Mouse (Mus musculus) midbrain, embryonic 14.5 days (tissue): ENCODE measurements around the gene Ccdc102a. TPM values are rescaled to one million over a fixed set of nuclear protein-coding genes. Genes with fewer than 3 reads are reported as not detected.
A peak's percentile ranks its signal among the peaks of the same experiment; 100 is the strongest.

Source experiments
- ATAC-seq: fragments of 200-750 bp; cut with Nextera tagmentation; 2 replicates; pipeline ENCODE4 v1.8.0; 2017; ENCODE audit warnings: moderate number of reproducible peaks, moderate library complexity; ENCODE audit not compliant: low FRiP score, low TSS enrichment
- DNase-seq: peaks from one replicate; pipeline ENCODE4 v3.0.0-alpha.2; 2015
- H3K27ac ChIP-seq: fragments of 300-500 bp; sonication (generic); replicated peaks from 2 replicates; pipeline ENCODE4 v1.5.1; 2014; ENCODE audit warnings: mild to moderate bottlenecking, low read depth, low read length, moderate library complexity
- H3K27me3 ChIP-seq: fragments of 300-500 bp; sonication (generic); 2 replicates; pipeline ENCODE4 v1.6.1; 2014; ENCODE audit warnings: low read length, control low read depth, mixed read lengths; ENCODE audit not compliant: control insufficient read depth, insufficient read depth
- H3K36me3 ChIP-seq: fragments of 300-500 bp; sonication (generic); 2 replicates; pipeline ENCODE4 v1.6.1; 2014; ENCODE audit warnings: low read length, control low read depth; ENCODE audit not compliant: control insufficient read depth, insufficient read depth
- H3K4me1 ChIP-seq: fragments of 300-500 bp; sonication (generic); 2 replicates; pipeline ENCODE4 v1.6.1; 2014; ENCODE audit warnings: mild to moderate bottlenecking, antibody characterized with exemption, low read length, control low read depth; ENCODE audit not compliant: control insufficient read depth, insufficient read depth
- H3K4me2 ChIP-seq: fragments of 300-500 bp; sonication (generic); 2 replicates; pipeline ENCODE4 v1.6.1; 2014; ENCODE audit warnings: mild to moderate bottlenecking, low read length, moderate library complexity
- H3K4me3 ChIP-seq: fragments of 300-500 bp; sonication (generic); replicated peaks from 2 replicates; pipeline ENCODE4 v1.5.1; 2014; ENCODE audit warnings: low read depth, low read length
- H3K9ac ChIP-seq: fragments of 300-500 bp; sonication (generic); replicated peaks from 2 replicates; pipeline ENCODE4 v1.6.1; 2014; ENCODE audit warnings: mild to moderate bottlenecking, low read length, moderate library complexity
- H3K9me3 ChIP-seq: fragments of 300-500 bp; sonication (generic); 2 replicates; pipeline ENCODE4 v1.6.1; 2016; ENCODE audit warnings: low read length, control low read depth, mixed read lengths; ENCODE audit not compliant: control insufficient read depth
- WGBS: fragments of 180-500 bp; shearing (Covaris S2); extraction: QIAGEN DNeasy Blood & Tissue Kit; methylation state at CpG from one replicate; pipeline ENCODE4 v1.1.7; 2014; 5-methylcytosine and 5-hydroxymethylcytosine counted together
- polyA plus RNA-seq: library from polyadenylated mRNA; unstranded; fragments of >200 nt; fragmentation: Nextera tagmentation; extraction: Ambion mirVana; gene quantifications from 2 replicates; pipeline ENCODE4 v1.2.1, GENCODE M21; 2014

The Ccdc102a gene
- polyA plus RNA-seq, 1 experiment from 2014 or later, result 5.2 TPM

- H3K27me3 ChIP-seq, result no peaks in the 10 kb centered on the region
Observed at GRCm38 (mm10) chr8:94954368-94954737, 36.5 kb upstream of the Ccdc102a start.

DNA sequence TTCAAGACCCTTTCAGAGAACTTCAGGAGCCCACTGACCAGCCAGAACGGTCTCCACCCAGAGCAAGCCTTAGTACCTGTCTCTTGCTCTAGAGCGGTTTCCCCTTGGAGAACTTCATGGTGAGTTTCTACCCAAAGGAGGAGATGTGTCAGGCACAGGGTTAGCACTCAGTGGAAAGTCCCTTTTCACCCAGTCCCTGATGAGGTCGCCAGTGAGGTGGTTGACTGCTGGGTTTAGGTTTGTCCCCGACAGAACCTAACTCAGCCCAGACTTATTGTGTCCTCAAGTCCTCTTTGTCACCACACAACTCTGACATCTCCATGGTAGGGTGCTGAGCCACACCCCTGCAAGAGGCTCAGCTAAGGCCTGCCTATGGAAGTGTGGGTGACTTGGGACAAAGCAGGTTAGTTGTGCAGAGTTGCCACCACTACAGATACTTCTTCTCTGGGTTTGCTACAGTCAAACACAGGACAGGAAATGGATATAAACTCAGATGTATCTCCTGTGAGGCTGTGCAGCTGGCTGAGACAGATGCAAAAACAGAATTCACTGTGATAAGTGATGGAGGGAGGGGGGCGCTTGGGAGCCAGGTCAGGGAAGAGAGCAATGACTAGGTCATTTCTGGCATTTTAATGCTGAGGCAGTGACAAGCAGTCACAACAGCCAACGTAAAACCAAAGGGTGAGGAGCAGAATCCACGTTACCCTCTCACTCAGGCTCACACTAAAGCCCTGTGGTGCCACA is 35.9 kb upstream of the Ccdc102a start:
- H3K4me1 ChIP-seq, result no peaks in the 10 kb centered on the region
- H3K9me3 ChIP-seq, result no peaks in the 10 kb centered on the region
- no peak for DNase-seq
- WGBS, result 74% methylated on average over 7 of the region's 7 CpGs
- ATAC-seq, result no peak
- no peaks in the 10 kb centered on the region for H3K36me3 ChIP-seq
- H3K4me3 ChIP-seq, result no peak overlapping the region
- H3K9ac ChIP-seq, result no peak overlapping the region
- no peak overlapping the region for H3K27ac ChIP-seq
- H3K4me2 ChIP-seq, result no peak overlapping the region
- no peaks in the 10 kb centered on the region for H3K27me3 ChIP-seq

More at GRCm38 (mm10) chr8:94954368-94954737, 36.5 kb upstream of the Ccdc102a start:
- DNase-seq (peak; percentile 52), ATAC-seq (no peak)
- 74% methylated on average over 7 of the region's 7 CpGs for WGBS
- no peaks in the 10 kb centered on the region for H3K4me1 ChIP-seq
- no peak overlapping the region for H3K27ac ChIP-seq
- H3K36me3 ChIP-seq, result no peaks in the 10 kb centered on the region
- no peak overlapping the region for H3K4me2 ChIP-seq
- no peak overlapping the region for H3K4me3 ChIP-seq
- H3K9me3 ChIP-seq, result no peaks in the 10 kb centered on the region
- H3K9ac ChIP-seq, result no peak overlapping the region

DNA sequence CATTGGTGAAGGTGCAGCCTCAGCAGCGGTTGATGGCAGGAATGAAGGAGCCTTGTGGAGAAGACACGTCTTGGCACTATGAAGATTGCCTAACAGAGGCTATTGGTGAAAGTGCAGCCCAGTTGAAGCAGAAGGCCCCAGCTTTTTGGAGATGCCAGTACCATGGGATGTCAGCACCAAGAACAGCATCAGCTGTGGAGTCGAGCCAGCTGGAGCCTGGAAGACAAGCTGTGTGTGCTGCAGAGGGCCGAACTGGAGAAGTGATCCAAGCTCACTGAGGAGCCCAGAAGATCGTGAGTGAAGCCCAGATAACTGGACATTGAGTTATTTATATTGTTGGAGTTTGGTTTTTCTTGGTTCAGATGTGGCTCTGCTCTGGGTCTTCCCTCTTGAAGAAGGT is 34.2 kb upstream of the Ccdc102a start:
- Histone ChIP-seq H3K36me3 (no peaks in the 10 kb centered on the region), H3K4me3 (no peak overlapping the region), H3K27ac (no peak overlapping the region), H3K27me3 (no peaks in the 10 kb centered on the region), H3K9me3 (no peaks in the 10 kb centered on the region), H3K9ac (no peak overlapping the region), H3K4me2 (no peak overlapping the region), H3K4me1 (no peaks in the 10 kb centered on the region)
- 90% methylated on average over 5 of the region's 5 CpGs for WGBS
- DNase-seq, result no peak
- no peak for ATAC-seq

DNA sequence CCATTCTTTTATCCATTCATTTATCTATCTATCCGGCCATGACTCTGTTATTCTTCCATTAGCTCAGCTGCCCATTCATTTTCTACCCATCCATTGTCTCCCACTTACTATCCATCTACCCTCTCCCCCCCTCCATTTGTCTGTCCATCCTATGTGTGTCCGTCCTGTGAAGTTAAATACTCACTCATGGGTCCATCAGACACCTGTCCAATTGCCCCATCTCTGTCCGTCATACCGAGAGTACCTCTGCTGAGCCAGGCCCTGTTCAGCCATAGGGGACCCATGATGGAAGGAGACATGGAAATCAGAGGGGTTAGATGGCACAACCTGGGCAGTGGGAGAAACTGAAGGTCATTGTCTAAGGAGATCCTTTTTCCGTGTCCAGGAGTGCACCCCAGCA is 32.6 kb upstream of the Ccdc102a start:
- Histone ChIP-seq H3K4me3 (no peak overlapping the region), H3K27ac (no peak overlapping the region; the same call in 1 of the 2 replicates), H3K9ac (no peak overlapping the region), H3K36me3 (no peaks in the 10 kb centered on the region), H3K9me3 (no peaks in the 10 kb centered on the region), H3K27me3 (no peaks in the 10 kb centered on the region), H3K4me1 (no peaks in the 10 kb centered on the region), H3K4me2 (no peak overlapping the region)
- 75% methylated on average over 5 of the region's 5 CpGs for WGBS
- ATAC-seq (peak; percentile 34; the same call in 1 of the 2 replicates), DNase-seq (no peak)

- 17% methylated on average over 4 of the region's 4 CpGs for WGBS
- Histone ChIP-seq H3K4me3 (no peak overlapping the region), H3K9ac (no peak overlapping the region), H3K9me3 (no peaks in the 10 kb centered on the region), H3K27ac (no peak overlapping the region; the same call in 1 of the 2 replicates), H3K36me3 (no peaks in the 10 kb centered on the region), H3K27me3 (no peaks in the 10 kb centered on the region), H3K4me2 (no peak overlapping the region), H3K4me1 (no peaks in the 10 kb centered on the region)
- DNase-seq, result peak; percentile 90
- ATAC-seq, result peak; percentile 80; the same call in 1 of the 2 replicates
Observed at GRCm38 (mm10) chr8:94950046-94950445, 32.1 kb upstream of the Ccdc102a start.

- Histone ChIP-seq H3K4me1 (no peaks in the 10 kb centered on the region), H3K4me2 (no peak overlapping the region), H3K9ac (no peak overlapping the region), H3K27ac (no peak overlapping the region), H3K27me3 (no peaks in the 10 kb centered on the region), H3K4me3 (no peak overlapping the region), H3K9me3 (no peaks in the 10 kb centered on the region), H3K36me3 (no peaks in the 10 kb centered on the region)
- WGBS, result 93% methylated on average over 4 of the region's 4 CpGs
- ATAC-seq (no peak), DNase-seq (no peak)
Observed at GRCm38 (mm10) chr8:94949010-94949409, 31.1 kb upstream of the Ccdc102a start.

GRCm38 (mm10) chr8:94948421-94948820 is 30.5 kb upstream of the Ccdc102a start:
- Histone ChIP-seq H3K9ac (no peak overlapping the region), H3K4me3 (no peak overlapping the region), H3K27me3 (no peaks in the 10 kb centered on the region), H3K36me3 (no peaks in the 10 kb centered on the region), H3K27ac (no peak overlapping the region), H3K9me3 (no peaks in the 10 kb centered on the region), H3K4me2 (no peak overlapping the region), H3K4me1 (no peaks in the 10 kb centered on the region)
- no peak for ATAC-seq
- WGBS, result 76% methylated on average over 4 of the region's 4 CpGs
- DNase-seq, result no peak

- H3K27me3 ChIP-seq, result no peaks in the 10 kb centered on the region
- H3K9ac ChIP-seq, result no peak overlapping the region
- no peak overlapping the region for H3K27ac ChIP-seq
- no peaks in the 10 kb centered on the region for H3K9me3 ChIP-seq
- DNase-seq (no peak), ATAC-seq (no peak)
- H3K36me3 ChIP-seq, result no peaks in the 10 kb centered on the region
- no peak overlapping the region for H3K4me2 ChIP-seq
- no peaks in the 10 kb centered on the region for H3K4me1 ChIP-seq
- 59% methylated on average over 6 of the region's 6 CpGs for WGBS
- H3K4me3 ChIP-seq, result no peak overlapping the region
Observed at GRCm38 (mm10) chr8:94945185-94945584, 27.3 kb upstream of the Ccdc102a start.

- ATAC-seq (no peak), DNase-seq (peak; percentile 82)
- WGBS, result 14% methylated on average over 6 of the region's 6 CpGs
Observed at GRCm38 (mm10) chr8:94942566-94942965, 24.7 kb upstream of the Ccdc102a start.

More at GRCm38 (mm10) chr8:94942566-94942965, 24.7 kb upstream of the Ccdc102a start:
- Histone ChIP-seq H3K27me3 (no peaks in the 10 kb centered on the region), H3K9me3 (no peaks in the 10 kb centered on the region), H3K4me1 (no peaks in the 10 kb centered on the region), H3K27ac (no peak overlapping the region), H3K4me2 (no peak overlapping the region), H3K4me3 (no peak overlapping the region), H3K9ac (no peak overlapping the region), H3K36me3 (no peaks in the 10 kb centered on the region)
